9 mouse cellular contexts compared by ENCODE assay signal in the genomic region with DNA sequence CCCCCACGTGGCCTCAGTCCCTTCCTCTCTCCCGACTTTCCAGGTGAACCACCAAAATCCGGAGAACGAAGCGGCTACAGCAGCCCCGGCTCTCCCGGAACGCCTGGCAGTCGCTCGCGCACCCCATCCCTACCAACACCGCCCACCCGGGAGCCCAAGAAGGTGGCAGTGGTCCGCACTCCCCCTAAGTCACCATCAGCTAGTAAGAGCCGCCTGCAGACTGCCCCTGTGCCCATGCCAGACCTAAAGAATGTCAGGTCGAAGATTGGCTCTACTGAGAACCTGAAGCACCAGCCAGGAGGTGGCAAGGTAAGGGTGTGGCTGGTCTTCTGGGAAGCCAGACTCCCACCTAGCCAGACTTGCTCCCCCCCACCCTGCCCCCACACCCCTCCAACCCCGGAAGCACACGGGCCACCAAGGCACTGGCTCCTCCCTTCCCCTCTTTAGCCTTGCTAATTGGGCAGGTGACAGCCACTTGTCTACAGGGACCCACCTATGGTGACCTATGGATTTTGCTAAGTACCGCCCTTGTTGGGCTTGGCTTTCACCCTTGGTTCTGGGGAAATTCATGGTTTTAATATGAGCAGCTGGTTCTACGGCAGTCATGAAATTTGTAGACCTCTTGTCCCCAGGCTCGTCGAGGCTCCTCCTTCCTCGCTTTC.
DNase-seq lines count a peak whose midpoint lies in the region; ATAC-seq and TF ChIP-seq lines count a peak whose summit lies in the region.
"Had no signal": no experiment of that assay in that cellular context is flagged by ENCODE, and none has a peak within 500 bp of the region (broad histone marks: within the 10 kb centered on the region; RNA-seq: fewer than 3 reads in every experiment).

No protein-coding gene starts in this region.

- H3K27ac ChIP-seq in heart, embryonic 14.5 days (replicated peaks in 1 of 2; ENCODE audit: control insufficient read depth in 1 of 2, insufficient read depth in 1 of 2, low read depth in 2 of 2, low read length in 2 of 2) = no peak overlapping the region
- H3K27ac ChIP-seq in ES-Bruce4 (ENCODE audit: insufficient read depth, low read length) = peak overlapping the region; percentile 62
- 0 out of 2 replicates have a peak overlapping the region, but pooled peaks have one; percentile 9 for H3K27ac ChIP-seq in liver, embryonic 16.5 days (ENCODE audit: low read length)
- no peak overlapping the region for H3K27ac ChIP-seq in midbrain, embryonic 15.5 days
- H3K27ac ChIP-seq: hindbrain, embryonic 14.5 days had no signal

- TF ChIP-seq CTCF in ES-Bruce4 (IDR thresholded peaks at IDR 0.05; ENCODE audit: low read depth, low read length) = no peak

- TF ChIP-seq POLR2A in ES-Bruce4 (IDR thresholded peaks at IDR 0.05; ENCODE audit: insufficient read depth, low read length) = no peak

- no peak for DNase-seq in heart, adult 18-20 months
- no peak for DNase-seq in cerebellum, postnatal 14 days
- DNase-seq in cerebellum, adult 8-10 months = no peak

- no peaks in the 10 kb centered on the region for H3K9me3 ChIP-seq in heart, embryonic 14.5 days (ENCODE audit: control insufficient read depth, low read length)
- H3K9me3 ChIP-seq in ES-Bruce4 (replicated peaks; ENCODE audit: control insufficient read depth, insufficient read depth, low read length, poor library complexity, severe bottlenecking) = no peaks in the 10 kb centered on the region
- H3K9me3 ChIP-seq in erythroblast, embryonic 14.5 days (ENCODE audit: control insufficient read depth, low read length) = no peaks in the 10 kb centered on the region
- H3K9me3 ChIP-seq in liver, embryonic 16.5 days (replicated peaks; ENCODE audit: control insufficient read depth, low read length) = no peaks in the 10 kb centered on the region
- no peaks in the 10 kb centered on the region for H3K9me3 ChIP-seq in midbrain, embryonic 15.5 days

- no peaks in the 10 kb centered on the region for H3K36me3 ChIP-seq in heart, embryonic 14.5 days (ENCODE audit: control insufficient read depth, insufficient read depth, low read length)
- no peaks in the 10 kb centered on the region; the same call in 1 of the 2 replicates for H3K36me3 ChIP-seq in ES-Bruce4 (ENCODE audit: control insufficient read depth, insufficient read depth, low read length, poor library complexity, severe bottlenecking)
- H3K36me3 ChIP-seq in erythroblast, embryonic 14.5 days (ENCODE audit: control insufficient read depth) = no peaks in the 10 kb centered on the region
- H3K36me3 ChIP-seq in liver, embryonic 16.5 days (ENCODE audit: control insufficient read depth, insufficient read depth) = no peaks in the 10 kb centered on the region
- H3K36me3 ChIP-seq in midbrain, embryonic 15.5 days (replicated peaks) = peaks cover 41% of the 10 kb centered on the region

- H3K4me3 ChIP-seq in heart, embryonic 14.5 days (ENCODE audit: control insufficient read depth in 1 of 2, insufficient read depth in 1 of 2, low read depth in 1 of 2, low read length in 2 of 2) = no peak overlapping the region
- H3K4me3 ChIP-seq in ES-Bruce4 (ENCODE audit: low read depth, low read length) = peak overlapping the region; percentile 72
- H3K4me3 ChIP-seq in erythroblast, embryonic 14.5 days (replicated peaks) = peak overlapping the region; percentile 63
- H3K4me3 ChIP-seq in liver, embryonic 16.5 days (ENCODE audit: low read depth, low read length) = peak overlapping the region; percentile 53
- H3K4me3 ChIP-seq in midbrain, embryonic 15.5 days = no peak overlapping the region

- 10% methylated on average over 23 of the region's 23 CpGs for WGBS in heart, embryonic 14.5 days
- 14% methylated on average over 23 of the region's 23 CpGs for WGBS in liver, embryonic 16.5 days (ENCODE audit: insufficient replicate concordance)
- 17% methylated on average over 23 of the region's 23 CpGs for WGBS in midbrain, embryonic 15.5 days

- H3K4me2 ChIP-seq in heart, embryonic 14.5 days (ENCODE audit: low read length) = peak overlapping the region; percentile 40; the same call in 1 of the 2 replicates
- peak overlapping the region; percentile 76 for H3K4me2 ChIP-seq in liver, embryonic 16.5 days (ENCODE audit: low read depth, low read length)
- no peak overlapping the region for H3K4me2 ChIP-seq in midbrain, embryonic 15.5 days
- H3K4me2 ChIP-seq: hindbrain, embryonic 14.5 days had no signal

- ATAC-seq in heart, embryonic 14.5 days (ENCODE audit: insufficient number of reproducible peaks, insufficient read depth, low FRiP score, low read depth) = peak; percentile 15; the same call in 1 of the 2 replicates
- ATAC-seq in liver, embryonic 16.5 days (ENCODE audit: low read depth) = peak; percentile 85
- no peak for ATAC-seq in midbrain, embryonic 15.5 days (replicated peaks)

- H3K9ac ChIP-seq in heart, embryonic 14.5 days (ENCODE audit: low read length) = no peak overlapping the region
- H3K9ac ChIP-seq in ES-Bruce4 (ENCODE audit: low read depth, poor library complexity, severe bottlenecking) = peak overlapping the region; percentile 84
- peak overlapping the region; percentile 54 for H3K9ac ChIP-seq in liver, embryonic 16.5 days (ENCODE audit: low read depth, low read length)
- no peak overlapping the region for H3K9ac ChIP-seq in midbrain, embryonic 15.5 days
- H3K9ac ChIP-seq: hindbrain, embryonic 14.5 days had no signal

- TF ChIP-seq EP300 in ES-Bruce4 (IDR thresholded peaks at IDR 0.05; ENCODE audit: insufficient read depth, low read depth, low read length) = peak; percentile 77; the same call in 1 of the 2 replicates

- peaks cover 27% of the 10 kb centered on the region for H3K27me3 ChIP-seq in heart, embryonic 14.5 days (ENCODE audit: control insufficient read depth, insufficient read depth, low read length)
- no peaks in the 10 kb centered on the region for H3K27me3 ChIP-seq in ES-Bruce4 (ENCODE audit: control insufficient read depth, insufficient read depth, low read length, poor library complexity, severe bottlenecking)
- peaks cover 11% of the 10 kb centered on the region for H3K27me3 ChIP-seq in erythroblast, embryonic 14.5 days (ENCODE audit: control insufficient read depth)
- no peaks in the 10 kb centered on the region; the same call in 1 of the 2 replicates for H3K27me3 ChIP-seq in liver, embryonic 16.5 days (ENCODE audit: control insufficient read depth, insufficient read depth, low read depth, low read length)
- no peaks in the 10 kb centered on the region for H3K27me3 ChIP-seq in midbrain, embryonic 15.5 days (replicated peaks)

- H3K4me1 ChIP-seq in heart, embryonic 14.5 days (ENCODE audit: control insufficient read depth in 2 of 2, insufficient read depth in 2 of 2, low read length in 2 of 2) = peaks cover 0 to 5% of the 10 kb centered on the region in 2 experiments; a peak in 1 of 4 replicates
- peaks cover 11% of the 10 kb centered on the region for H3K4me1 ChIP-seq in ES-Bruce4 (ENCODE audit: control insufficient read depth, insufficient read depth, low read length)
- H3K4me1 ChIP-seq in erythroblast, embryonic 14.5 days (ENCODE audit: control insufficient read depth) = peaks cover 34% of the 10 kb centered on the region
- peaks cover 17% of the 10 kb centered on the region for H3K4me1 ChIP-seq in liver, embryonic 16.5 days (ENCODE audit: control insufficient read depth, low read depth, low read length)
- no peaks in the 10 kb centered on the region for H3K4me1 ChIP-seq in midbrain, embryonic 15.5 days

Comparison
In these comparisons a context has a peak if more than half of its experiments do, and no peak if none do; other contexts are left out.
1. H3K27ac ChIP-seq: peak in ES-Bruce4 (single experiment) and liver, embryonic 16.5 days (single experiment); none in heart, embryonic 14.5 days (0 of 2) and midbrain, embryonic 15.5 days (single experiment).
2. H3K4me3 ChIP-seq: peak in ES-Bruce4 (single experiment), erythroblast, embryonic 14.5 days (single experiment) and liver, embryonic 16.5 days (single experiment); none in heart, embryonic 14.5 days (0 of 2) and midbrain, embryonic 15.5 days (single experiment).
3. H3K9ac ChIP-seq: peak in ES-Bruce4 (single experiment) and liver, embryonic 16.5 days (single experiment); none in heart, embryonic 14.5 days (single experiment) and midbrain, embryonic 15.5 days (single experiment).